Mouse (Mus musculus): Measurements from ENCODE around the gene Psmb9.
"Not testable (repeated sequence)": the region's sequence is repeated elsewhere in the genome, so short reads cannot be mapped to it uniquely, and the experiment has no call there.

Psmb9 gene

GRCm38 (mm10) chr17:34187261-34187916, at the start of gene Psmb9, which contains the start of gene Tap1:
TSS of gene Psmb9 (minus strand) at chr17:34187764.
TSS of gene Tap1 (plus strand) at chr17:34187553.
- peak; percentile 94 for DNase-seq (ENCODE audit: low read depth)

DNA sequence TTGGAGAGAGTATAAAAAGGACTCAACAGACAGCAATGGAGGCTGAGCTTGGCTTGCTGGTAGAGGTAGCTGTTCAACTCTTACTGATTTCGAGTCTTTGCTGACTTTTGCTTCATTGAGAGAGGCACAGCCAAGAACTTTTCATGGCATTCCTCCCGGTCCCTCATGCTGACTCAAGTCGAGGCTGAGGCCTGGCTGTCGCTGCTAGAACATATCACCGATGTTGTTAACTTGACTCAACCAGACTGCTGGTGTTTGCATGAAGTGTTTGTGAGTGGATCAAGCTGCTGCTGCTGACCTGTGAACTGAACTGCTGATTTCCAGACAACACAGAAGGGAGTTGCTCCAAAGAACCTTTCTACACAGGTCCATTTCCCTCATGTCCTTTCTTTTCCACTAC, 49.1 kb upstream of the Psmb9 start:
- DNase-seq (ENCODE audit: low read depth), result peak; percentile 18

DNA sequence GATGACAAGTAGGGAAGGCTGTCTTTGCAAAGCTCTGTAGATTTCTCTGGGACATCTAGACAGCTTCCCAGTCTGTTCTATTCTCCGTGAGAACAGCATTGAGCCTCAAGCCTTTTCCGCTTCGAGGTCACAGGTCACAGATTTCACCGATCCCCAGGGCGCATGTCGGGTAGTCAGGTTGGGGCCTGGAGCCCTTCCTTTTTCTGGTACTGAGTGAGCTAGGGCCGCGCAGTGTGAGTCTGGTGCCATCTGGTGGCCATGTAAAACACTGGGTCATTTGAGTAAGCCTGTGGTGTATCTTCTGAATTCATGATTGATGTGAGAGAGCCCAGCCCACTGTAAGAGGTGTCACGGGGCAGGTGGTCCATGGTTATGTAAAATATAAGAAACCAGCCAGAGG, 47.4 kb upstream of the Psmb9 start:
- peak; percentile 61 for DNase-seq (ENCODE audit: low read depth)

GRCm38 (mm10) chr17:34232021-34232420, 44.5 kb upstream of the Psmb9 start:
- DNase-seq (ENCODE audit: low read depth), result not testable (repeated sequence)

DNA sequence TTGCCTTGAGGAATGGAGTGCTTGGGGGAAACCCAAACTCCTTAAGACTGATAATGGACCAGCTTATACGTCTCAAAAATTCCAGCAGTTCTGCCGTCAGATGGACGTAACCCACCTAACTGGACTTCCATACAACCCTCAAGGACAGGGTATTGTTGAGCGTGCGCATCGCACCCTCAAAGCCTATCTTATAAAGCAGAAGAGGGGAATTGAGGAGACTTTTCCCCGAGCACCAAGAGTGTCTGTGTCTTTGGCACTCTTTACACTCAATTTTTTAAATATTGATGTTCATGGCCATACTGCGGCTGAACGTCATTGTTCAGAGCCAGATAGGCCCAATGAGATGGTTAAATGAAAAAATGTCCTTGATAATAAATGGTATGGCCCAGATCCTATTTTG, 43.4 kb upstream of the Psmb9 start:
- DNase-seq (ENCODE audit: low read depth), result not testable (repeated sequence)

DNA sequence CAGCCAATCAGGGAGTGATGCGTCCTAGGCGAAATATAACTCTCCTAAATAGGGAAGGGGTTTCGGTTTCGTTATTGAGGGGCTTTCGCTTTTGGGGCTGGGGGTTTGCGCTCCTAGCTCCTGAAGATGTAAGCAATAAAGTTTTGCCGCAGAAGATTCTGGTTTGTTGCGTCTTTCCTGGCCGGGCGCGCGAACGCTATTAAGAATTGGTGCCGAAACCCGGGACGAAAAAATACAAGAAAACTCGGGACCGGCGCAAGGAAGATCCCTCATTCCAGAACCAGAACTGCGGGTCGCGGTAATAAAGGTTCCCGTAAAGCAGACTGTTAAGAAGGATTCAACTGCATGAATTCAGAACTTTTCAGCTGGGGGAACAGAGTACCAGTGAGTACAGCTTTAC, 38.3 kb upstream of the Psmb9 start:
- not testable (repeated sequence) for DNase-seq (ENCODE audit: low read depth)

- DNase-seq (ENCODE audit: low read depth), result no peak
Observed at GRCm38 (mm10) chr17:34225426-34225825, 37.9 kb upstream of the Psmb9 start.

GRCm38 (mm10) chr17:34224816-34225215, 37.3 kb upstream of the Psmb9 start:
- no peak for DNase-seq (ENCODE audit: low read depth)

- DNase-seq (ENCODE audit: low read depth), result not testable (repeated sequence)
Observed at GRCm38 (mm10) chr17:34220401-34220800, 32.8 kb upstream of the Psmb9 start.

GRCm38 (mm10) chr17:34219801-34220200, 32.2 kb upstream of the Psmb9 start:
- not testable (repeated sequence) for DNase-seq (ENCODE audit: low read depth)

DNA sequence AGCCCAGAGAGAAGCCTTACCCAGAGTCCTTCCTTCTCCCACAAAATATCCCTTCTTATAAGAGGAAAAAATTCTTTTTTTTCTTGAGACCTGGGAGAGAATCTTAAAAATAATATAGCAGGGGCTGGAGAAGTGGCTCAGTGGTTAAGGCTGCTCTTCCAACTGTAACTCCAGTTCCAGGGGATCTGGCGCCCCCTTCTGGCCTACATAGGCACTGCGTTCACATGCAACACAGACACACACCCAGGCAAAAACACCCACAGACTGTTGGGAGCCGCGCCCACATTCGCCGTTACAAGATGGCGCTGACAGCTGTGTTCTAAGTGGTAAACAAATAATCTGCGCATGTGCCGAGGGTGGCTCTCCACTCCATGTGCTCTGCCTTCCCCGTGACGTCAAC, 31.5 kb upstream of the Psmb9 start:
- not testable (repeated sequence) for DNase-seq (ENCODE audit: low read depth)

GRCm38 (mm10) chr17:34218675-34219074, 31.1 kb upstream of the Psmb9 start:
- peak; percentile 97 for DNase-seq (ENCODE audit: low read depth)

- DNase-seq (ENCODE audit: low read depth), result no peak
Observed at GRCm38 (mm10) chr17:34217986-34218385, 30.4 kb upstream of the Psmb9 start.

DNA sequence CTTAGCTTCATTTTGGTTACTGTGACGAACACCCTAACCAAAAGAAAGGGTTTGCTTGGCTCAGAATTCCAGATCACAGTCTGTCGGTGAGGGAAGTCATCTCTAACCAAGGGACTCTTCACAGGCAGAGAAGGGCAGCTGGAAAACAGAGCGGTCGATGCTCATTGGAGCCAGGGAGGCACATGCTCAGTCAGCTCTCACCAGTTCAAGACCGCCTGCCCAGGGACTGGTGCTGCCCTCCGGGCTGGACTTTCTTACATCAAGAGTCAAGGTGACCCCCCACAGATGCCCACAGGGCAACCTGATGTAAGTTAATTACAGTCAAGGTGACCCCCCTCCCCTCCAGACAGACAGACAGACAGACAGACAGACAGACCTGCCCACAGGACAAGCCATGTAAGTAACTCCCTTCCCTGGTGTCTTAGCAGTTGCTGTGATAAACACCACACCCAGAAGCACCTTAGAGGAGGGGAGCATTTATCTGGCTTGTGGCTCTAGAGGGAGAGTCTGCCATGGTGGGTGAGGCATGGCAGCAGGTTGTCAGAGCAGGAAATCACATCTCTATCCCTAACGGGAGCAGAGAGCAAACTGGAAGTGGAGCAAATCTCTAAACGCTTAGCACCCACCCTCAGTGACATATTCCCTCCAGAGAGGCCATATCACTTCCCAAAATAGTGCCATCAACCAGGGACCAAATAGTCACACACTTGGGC, 29.8 kb upstream of the Psmb9 start:
- no peak for DNase-seq (ENCODE audit: low read depth)

DNA sequence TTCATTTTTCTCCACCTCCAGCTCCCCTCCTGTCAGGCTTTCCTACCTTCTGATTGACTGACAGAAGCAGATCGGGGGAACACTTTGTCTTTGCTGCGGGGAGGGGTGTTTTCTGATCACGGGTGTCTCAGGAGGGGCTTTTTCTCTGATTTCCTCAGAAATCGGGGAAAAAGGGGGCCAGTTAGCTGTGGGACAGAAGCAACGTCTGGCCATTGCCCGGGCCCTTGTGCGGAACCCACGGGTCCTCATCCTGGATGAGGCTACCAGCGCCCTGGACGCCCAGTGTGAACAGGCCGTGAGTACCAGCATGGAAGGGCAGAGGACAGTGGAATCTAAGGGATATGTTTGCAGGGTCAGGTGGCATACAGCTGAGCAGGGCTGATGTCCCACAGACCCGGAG, 27.6 kb upstream of the Psmb9 start:
- no peak for DNase-seq (ENCODE audit: low read depth)

DNA sequence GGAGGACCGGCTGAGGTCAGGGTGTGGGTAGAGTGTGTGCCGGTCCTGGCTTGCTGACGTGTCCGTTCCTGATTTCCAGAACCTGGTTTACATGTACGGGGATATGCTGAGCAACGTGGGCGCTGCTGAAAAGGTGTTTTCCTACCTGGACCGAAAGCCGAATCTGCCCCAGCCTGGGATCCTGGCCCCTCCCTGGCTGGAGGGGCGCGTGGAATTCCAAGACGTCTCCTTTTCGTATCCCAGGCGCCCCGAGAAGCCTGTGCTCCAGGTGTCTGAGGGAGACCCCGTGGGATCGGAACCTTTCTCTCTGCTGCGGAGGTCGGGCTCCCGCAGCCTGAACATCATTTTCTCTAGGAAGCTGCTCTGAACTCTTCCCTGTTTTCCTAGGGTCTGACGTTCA, 26.4 kb upstream of the Psmb9 start:
- no peak for DNase-seq (ENCODE audit: low read depth)

DNA sequence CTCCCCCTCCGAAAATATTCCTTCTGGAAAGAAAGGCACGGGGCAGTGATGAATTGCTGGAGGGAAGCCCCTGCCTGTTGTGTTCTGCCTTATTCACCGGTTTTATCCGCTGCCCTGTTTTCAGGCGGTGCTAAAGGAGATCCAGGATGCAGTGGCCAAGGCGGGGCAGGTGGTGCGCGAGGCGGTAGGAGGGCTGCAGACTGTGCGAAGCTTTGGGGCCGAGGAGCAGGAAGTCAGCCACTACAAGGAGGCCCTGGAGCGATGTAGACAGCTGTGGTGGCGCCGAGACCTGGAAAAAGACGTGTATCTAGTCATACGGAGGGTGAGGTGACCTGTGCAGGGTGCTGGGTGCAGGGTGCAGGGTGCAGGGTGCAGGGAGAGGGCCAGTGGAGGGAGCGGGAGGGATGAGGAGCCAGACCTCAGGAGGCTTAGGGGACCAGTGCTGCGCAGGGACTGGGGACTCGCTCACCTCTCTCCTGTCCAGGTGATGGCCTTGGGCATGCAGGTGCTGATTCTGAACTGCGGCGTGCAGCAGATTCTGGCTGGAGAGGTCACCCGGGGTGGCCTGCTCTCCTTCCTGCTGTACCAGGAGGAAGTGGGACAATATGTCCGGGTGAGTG, 24.3 kb upstream of the Psmb9 start:
- no peak for DNase-seq (ENCODE audit: low read depth)

DNA sequence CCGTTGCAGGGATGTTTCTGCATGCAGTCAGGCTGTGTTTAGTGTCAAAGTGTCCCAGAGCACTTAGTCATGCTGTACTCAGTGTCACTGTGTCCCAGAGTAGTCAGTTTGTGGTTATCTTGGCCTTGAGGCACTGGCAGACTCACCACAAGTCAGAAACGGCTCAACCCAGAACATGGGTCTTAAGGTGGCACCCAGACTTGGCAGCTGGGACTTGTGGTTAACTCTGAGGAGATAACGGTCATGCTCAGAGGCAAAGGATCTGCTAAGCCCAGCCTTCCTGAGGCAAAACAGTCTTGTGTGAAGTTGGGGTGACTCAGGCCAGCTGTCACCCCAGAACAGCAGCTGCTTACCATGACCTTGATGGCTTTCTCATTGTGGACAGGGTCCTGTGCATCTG, 23.0 kb upstream of the Psmb9 start:
- no peak for DNase-seq (ENCODE audit: low read depth)

- no peak for DNase-seq (ENCODE audit: low read depth)
Observed at GRCm38 (mm10) chr17:34209680-34210079, 22.1 kb upstream of the Psmb9 start.

- DNase-seq (ENCODE audit: low read depth), result no peak
Observed at GRCm38 (mm10) chr17:34208421-34208820, 20.9 kb upstream of the Psmb9 start.

- no peak for DNase-seq (ENCODE audit: low read depth)
Observed at GRCm38 (mm10) chr17:34207866-34208265, 20.3 kb upstream of the Psmb9 start.

DNA sequence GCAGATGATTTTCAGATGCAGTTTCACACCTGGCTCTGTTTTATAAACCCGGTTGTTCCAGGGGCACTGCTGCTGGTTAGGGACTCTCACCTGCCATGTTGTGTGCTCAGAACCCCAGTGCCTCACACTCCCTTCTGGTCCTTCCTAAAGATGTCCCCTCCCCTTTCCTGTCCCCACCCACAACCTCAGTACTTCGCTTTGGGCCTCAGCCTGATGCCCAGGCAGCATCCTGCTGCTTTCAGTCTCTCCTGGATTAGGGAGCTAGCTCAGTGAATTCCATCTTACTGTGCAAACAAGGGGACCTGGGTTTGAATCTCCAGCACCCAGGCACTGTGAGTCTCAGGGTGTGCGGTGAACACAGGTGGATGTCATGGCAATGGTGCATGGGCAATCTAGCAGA, 19.9 kb upstream of the Psmb9 start:
- no peak for DNase-seq (ENCODE audit: low read depth)

- DNase-seq (ENCODE audit: low read depth), result no peak
Observed at GRCm38 (mm10) chr17:34206731-34207130, 19.2 kb upstream of the Psmb9 start.

Data from fibroblast of lung, adult 2 months (primary cell).